Mouse (Mus musculus) midbrain, embryonic 14.5 days (tissue): ENCODE measurements around the gene Bfsp1. TPM values are rescaled to one million over a fixed set of nuclear protein-coding genes. Genes with fewer than 3 reads are reported as not detected.
A peak's percentile ranks its signal among the peaks of the same experiment; 100 is the strongest.

Source experiments
- ATAC-seq: fragments of 200-750 bp; cut with Nextera tagmentation; 2 replicates; pipeline ENCODE4 v1.8.0; 2017; ENCODE audit warnings: moderate number of reproducible peaks, moderate library complexity; ENCODE audit not compliant: low FRiP score, low TSS enrichment
- DNase-seq: peaks from one replicate; pipeline ENCODE4 v3.0.0-alpha.2; 2015
- H3K27ac ChIP-seq: fragments of 300-500 bp; sonication (generic); replicated peaks from 2 replicates; pipeline ENCODE4 v1.5.1; 2014; ENCODE audit warnings: mild to moderate bottlenecking, low read depth, low read length, moderate library complexity
- H3K27me3 ChIP-seq: fragments of 300-500 bp; sonication (generic); 2 replicates; pipeline ENCODE4 v1.6.1; 2014; ENCODE audit warnings: low read length, control low read depth, mixed read lengths; ENCODE audit not compliant: control insufficient read depth, insufficient read depth
- H3K36me3 ChIP-seq: fragments of 300-500 bp; sonication (generic); 2 replicates; pipeline ENCODE4 v1.6.1; 2014; ENCODE audit warnings: low read length, control low read depth; ENCODE audit not compliant: control insufficient read depth, insufficient read depth
- H3K4me1 ChIP-seq: fragments of 300-500 bp; sonication (generic); 2 replicates; pipeline ENCODE4 v1.6.1; 2014; ENCODE audit warnings: mild to moderate bottlenecking, antibody characterized with exemption, low read length, control low read depth; ENCODE audit not compliant: control insufficient read depth, insufficient read depth
- H3K4me2 ChIP-seq: fragments of 300-500 bp; sonication (generic); 2 replicates; pipeline ENCODE4 v1.6.1; 2014; ENCODE audit warnings: mild to moderate bottlenecking, low read length, moderate library complexity
- H3K4me3 ChIP-seq: fragments of 300-500 bp; sonication (generic); replicated peaks from 2 replicates; pipeline ENCODE4 v1.5.1; 2014; ENCODE audit warnings: low read depth, low read length
- H3K9ac ChIP-seq: fragments of 300-500 bp; sonication (generic); replicated peaks from 2 replicates; pipeline ENCODE4 v1.6.1; 2014; ENCODE audit warnings: mild to moderate bottlenecking, low read length, moderate library complexity
- H3K9me3 ChIP-seq: fragments of 300-500 bp; sonication (generic); 2 replicates; pipeline ENCODE4 v1.6.1; 2016; ENCODE audit warnings: low read length, control low read depth, mixed read lengths; ENCODE audit not compliant: control insufficient read depth
- WGBS: fragments of 180-500 bp; shearing (Covaris S2); extraction: QIAGEN DNeasy Blood & Tissue Kit; methylation state at CpG from one replicate; pipeline ENCODE4 v1.1.7; 2014; 5-methylcytosine and 5-hydroxymethylcytosine counted together
- polyA plus RNA-seq: library from polyadenylated mRNA; unstranded; fragments of >200 nt; fragmentation: Nextera tagmentation; extraction: Ambion mirVana; gene quantifications from 2 replicates; pipeline ENCODE4 v1.2.1, GENCODE M21; 2014

Bfsp1 gene
- polyA plus RNA-seq, 1 experiment from 2014 or later: 1.3 TPM

DNA sequence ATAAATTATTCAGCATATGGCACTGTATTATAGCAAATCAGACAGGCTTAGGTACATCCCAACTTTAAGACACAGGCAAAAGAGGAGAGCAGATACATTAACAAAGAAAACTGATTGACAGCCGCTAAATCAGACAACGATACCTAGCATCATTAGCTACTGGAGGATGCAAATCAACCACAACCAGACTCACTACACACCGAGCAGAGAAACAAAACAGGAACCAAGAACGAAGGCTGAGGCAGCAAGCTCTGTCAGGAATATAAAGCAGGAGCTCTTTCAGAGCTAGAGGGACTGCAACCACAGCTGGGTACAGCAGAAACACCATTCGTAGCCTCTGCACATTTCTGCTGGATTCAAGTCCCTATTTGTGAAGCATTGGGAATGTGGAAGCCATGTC is 18.2 kb downstream of the Bfsp1 start:
- WGBS: 67% methylated on average over 5 of the region's 5 CpGs
- H3K4me2 ChIP-seq: no peak overlapping the region
- no peaks in the 10 kb centered on the region for H3K9me3 ChIP-seq
- no peaks in the 10 kb centered on the region for H3K4me1 ChIP-seq
- no peak overlapping the region for H3K9ac ChIP-seq
- H3K36me3 ChIP-seq: no peaks in the 10 kb centered on the region
- no peak overlapping the region for H3K27ac ChIP-seq
- H3K27me3 ChIP-seq: no peaks in the 10 kb centered on the region
- DNase-seq (no peak), ATAC-seq (no peak)
- H3K4me3 ChIP-seq: no peak overlapping the region

GRCm38 (mm10) chr2:143841536-143841935 is 21.4 kb downstream of the Bfsp1 start:
- Histone ChIP-seq H3K4me1 (no peaks in the 10 kb centered on the region), H3K36me3 (no peaks in the 10 kb centered on the region), H3K4me3 (no peak overlapping the region), H3K27ac (no peak overlapping the region), H3K4me2 (no peak overlapping the region), H3K27me3 (no peaks in the 10 kb centered on the region), H3K9ac (no peak overlapping the region), H3K9me3 (no peaks in the 10 kb centered on the region)
- 82% methylated on average over 7 of the region's 7 CpGs for WGBS
- ATAC-seq (no peak), DNase-seq (no peak)

- Histone ChIP-seq H3K27ac (no peak overlapping the region), H3K27me3 (no peaks in the 10 kb centered on the region), H3K36me3 (no peaks in the 10 kb centered on the region), H3K9me3 (no peaks in the 10 kb centered on the region), H3K4me2 (no peak overlapping the region), H3K4me1 (no peaks in the 10 kb centered on the region), H3K9ac (no peak overlapping the region), H3K4me3 (no peak overlapping the region)
- WGBS: 71% methylated on average over 6 of the region's 6 CpGs
- ATAC-seq (no peak), DNase-seq (no peak)
These were observed 22.1 kb downstream of the Bfsp1 start for GRCm38 (mm10) chr2:143840895-143841294.

GRCm38 (mm10) chr2:143839458-143839857 is 23.5 kb downstream of the Bfsp1 start:
- Histone ChIP-seq H3K4me2 (no peak overlapping the region), H3K36me3 (no peaks in the 10 kb centered on the region), H3K9ac (no peak overlapping the region), H3K27ac (no peak overlapping the region), H3K9me3 (no peaks in the 10 kb centered on the region), H3K4me1 (no peaks in the 10 kb centered on the region), H3K4me3 (no peak overlapping the region), H3K27me3 (no peaks in the 10 kb centered on the region)
- DNase-seq: no peak
- WGBS: 92% methylated on average over 2 of the region's 2 CpGs
- no peak for ATAC-seq

- DNase-seq (no peak), ATAC-seq (no peak)
- H3K4me1 ChIP-seq: no peaks in the 10 kb centered on the region
- H3K9ac ChIP-seq: no peak overlapping the region
- 76% methylated on average over 5 of the region's 5 CpGs for WGBS
- H3K36me3 ChIP-seq: no peaks in the 10 kb centered on the region
- H3K4me3 ChIP-seq: no peak overlapping the region
- no peaks in the 10 kb centered on the region for H3K9me3 ChIP-seq
- H3K27me3 ChIP-seq: no peaks in the 10 kb centered on the region
- no peak overlapping the region for H3K4me2 ChIP-seq
- H3K27ac ChIP-seq: no peak overlapping the region
These were observed 24.3 kb downstream of the Bfsp1 start for GRCm38 (mm10) chr2:143838698-143839097.

DNA sequence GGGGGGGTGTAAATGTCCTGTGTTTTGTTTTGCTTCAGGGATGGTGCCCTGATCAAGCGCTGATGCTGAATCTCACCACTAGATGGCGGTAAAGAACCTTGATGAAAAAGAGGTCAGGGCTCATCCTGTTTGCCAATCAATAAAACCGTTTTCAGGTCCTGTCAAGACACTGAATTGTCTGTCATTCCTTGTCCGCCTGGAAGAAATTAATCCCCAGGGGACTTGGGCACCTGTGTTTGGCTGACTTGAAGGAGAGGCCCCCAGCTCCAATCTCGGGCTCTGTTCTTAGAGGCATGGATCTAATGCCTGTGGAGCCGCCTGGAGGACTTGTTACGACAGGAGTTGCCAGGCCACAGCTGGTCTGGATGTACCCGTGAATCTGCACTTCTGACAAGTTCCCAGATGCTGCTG is 25.7 kb downstream of the Bfsp1 start:
- no peaks in the 10 kb centered on the region for H3K27me3 ChIP-seq
- ATAC-seq: peak; percentile 59; the same call in 1 of the 2 replicates
- H3K4me3 ChIP-seq: peak overlapping the region; percentile 18; the same call in 1 of the 2 replicates
- no peaks in the 10 kb centered on the region for H3K9me3 ChIP-seq
- peak overlapping the region; percentile 53 for H3K4me2 ChIP-seq
- no peaks in the 10 kb centered on the region for H3K36me3 ChIP-seq
- peak; percentile 93 for DNase-seq
- no peak overlapping the region for H3K27ac ChIP-seq
- H3K9ac ChIP-seq: no peak overlapping the region
- H3K4me1 ChIP-seq: no peaks in the 10 kb centered on the region
- 2% methylated on average over 8 of the region's 8 CpGs for WGBS

DNA sequence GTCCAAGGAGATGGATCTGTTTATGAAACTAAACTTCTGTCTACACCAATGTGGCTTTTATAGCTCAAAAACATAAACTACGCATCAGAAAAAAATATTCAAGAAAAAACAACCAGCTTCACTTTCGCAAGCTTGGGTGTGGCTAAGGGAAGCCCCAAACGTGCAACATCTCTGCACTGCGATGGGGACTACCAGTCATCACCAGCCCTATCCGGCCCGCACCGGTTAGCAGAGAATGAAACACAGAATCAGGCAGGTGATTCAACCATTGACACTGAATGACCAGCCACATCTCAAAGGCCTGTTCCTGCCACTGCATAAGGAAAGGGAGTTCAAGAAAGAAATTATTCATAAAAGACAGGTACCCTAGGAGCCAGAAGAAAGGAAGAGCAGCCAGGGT is 27.2 kb downstream of the Bfsp1 start:
- Histone ChIP-seq H3K4me2 (no peak overlapping the region), H3K4me1 (no peaks in the 10 kb centered on the region), H3K4me3 (no peak overlapping the region), H3K36me3 (no peaks in the 10 kb centered on the region), H3K27me3 (no peaks in the 10 kb centered on the region), H3K9ac (no peak overlapping the region), H3K9me3 (no peaks in the 10 kb centered on the region), H3K27ac (no peak overlapping the region)
- ATAC-seq: no peak
- no peak for DNase-seq
- WGBS: 89% methylated on average over 7 of the region's 7 CpGs

DNA sequence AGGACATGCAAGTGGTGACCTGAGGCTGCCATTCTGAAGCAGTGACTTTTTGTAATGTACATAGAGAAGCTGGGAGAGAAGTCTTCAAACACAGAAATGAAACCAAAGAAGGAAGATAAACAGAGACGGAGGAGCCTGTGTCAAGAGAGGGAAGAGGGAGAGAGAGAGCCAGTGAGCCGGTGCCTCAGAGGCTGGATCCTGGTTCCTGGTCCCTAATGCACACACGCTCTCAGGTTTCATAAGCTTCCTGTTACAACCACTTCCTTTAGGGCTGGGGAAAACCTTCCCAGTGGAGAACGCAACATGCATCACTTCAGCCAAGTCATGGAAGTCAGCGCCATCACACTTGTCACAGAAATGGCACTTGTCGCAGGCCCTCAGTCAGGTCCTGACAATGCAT is 28.9 kb downstream of the Bfsp1 start:
- Histone ChIP-seq H3K4me1 (no peaks in the 10 kb centered on the region), H3K9ac (no peak overlapping the region), H3K36me3 (no peaks in the 10 kb centered on the region), H3K4me2 (no peak overlapping the region), H3K9me3 (no peaks in the 10 kb centered on the region), H3K4me3 (no peak overlapping the region), H3K27ac (no peak overlapping the region), H3K27me3 (no peaks in the 10 kb centered on the region)
- ATAC-seq: no peak
- WGBS: 89% methylated on average over 6 of the region's 6 CpGs
- DNase-seq: no peak

DNA sequence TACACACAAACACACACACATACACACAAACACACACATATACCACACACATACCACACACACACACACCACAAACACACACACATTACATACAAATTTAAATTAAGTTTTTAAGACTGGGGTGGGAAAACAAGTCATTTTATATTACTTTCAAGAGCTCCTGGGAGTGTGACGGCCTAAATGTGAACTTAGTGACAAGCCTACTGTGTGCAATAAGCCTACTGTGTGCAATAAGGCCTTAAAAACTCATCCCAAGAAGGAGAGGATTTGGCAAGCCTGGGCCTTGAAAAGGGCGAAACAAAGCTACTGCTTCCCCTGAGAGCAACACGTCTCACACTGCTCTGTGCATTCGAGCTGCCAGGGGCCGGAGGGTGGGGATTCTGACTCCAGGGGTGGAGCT is 30.3 kb downstream of the Bfsp1 start:
- Histone ChIP-seq H3K36me3 (no peaks in the 10 kb centered on the region), H3K4me3 (no peak overlapping the region), H3K27me3 (no peaks in the 10 kb centered on the region), H3K9me3 (no peaks in the 10 kb centered on the region), H3K27ac (no peak overlapping the region), H3K9ac (no peak overlapping the region), H3K4me1 (no peaks in the 10 kb centered on the region), H3K4me2 (no peak overlapping the region)
- DNase-seq (no peak), ATAC-seq (no peak)
- 79% methylated on average over 5 of the region's 5 CpGs for WGBS
